Mouse (Mus musculus) left cerebral cortex, adult 2 months (tissue): ENCODE data around the gene Stat2. TPM values are rescaled to one million over a fixed set of nuclear protein-coding genes. Genes with fewer than 3 reads are reported as not detected.

Source experiments
- DNase-seq, 2 experiments: peaks; one replicate each; pipeline ENCODE4 v3.0.0; 2021 to 2022; ENCODE audit warnings: low spot score in 2 of 2, mixed read lengths in 1 of 2; ENCODE audit errors: extremely low spot score in 1 of 2
- H3K27ac ChIP-seq: fragments of 200-600 bp; 2 replicates; pipeline ENCODE4 v1.8.1; 2022
- H3K4me3 ChIP-seq: fragments of 200-600 bp; 2 replicates; pipeline ENCODE4 v1.8.1; 2022
- CTCF ChIP-seq: fragments of 200-600 bp; IDR thresholded peaks from 2 replicates; pipeline ENCODE4 v1.8.1; 2022; ENCODE audit warnings: antibody characterized with exemption, mild to moderate bottlenecking, moderate library complexity
- intact Hi-C: fragments of 180-260 bp; cut with DNase I; formaldehyde crosslinking; loops from one replicate; pipeline ENCODE4 v1.15.1; 2025
- long read RNA-seq, 2 experiments: library from polyadenylated mRNA; stranded (forward); transcript quantifications; one replicate each; pipeline ENCODE4 v2.0.0; 2021; ENCODE audit warnings: borderline mapping rate in 2 of 2
- total RNA-seq, 2 experiments: library from RNA; stranded (reverse); gene quantifications; 2 replicates each; pipeline ENCODE4 v1.2.3; 2021

Stat2 gene
- total RNA-seq = 10 to 100 TPM; 29.2 to 31.5 TPM
- long read RNA-seq, experiment 1, partial matches to known transcripts = 1 of 3 reads
- long read RNA-seq, experiment 1, other reads (novel, unspliced or antisense) = 2 of 3 reads
- long read RNA-seq, experiment 2, partial matches to known transcripts = 2 of 5 reads
- long read RNA-seq, experiment 2, other reads (novel, unspliced or antisense) = 3 of 5 reads

- peak within 1 kb of the TSS; percentile 90 for H3K27ac ChIP-seq
- DNase-seq = peak; percentile 94 to 95
- TF ChIP-seq CTCF = no peak
- H3K4me3 ChIP-seq = peak within 1 kb of the TSS; percentile 79
- intact Hi-C loops = loop anchor here (5.0 kb wide), 2 partner anchors 38 to 178 kb away; partner anchors contain the start of genes Baz2a and Timeless
Observed at GRCm38 (mm10) chr10:128270287-128270841, at the start of gene Stat2. TSS of gene Stat2 (plus strand) at chr10:128270559.

DNA sequence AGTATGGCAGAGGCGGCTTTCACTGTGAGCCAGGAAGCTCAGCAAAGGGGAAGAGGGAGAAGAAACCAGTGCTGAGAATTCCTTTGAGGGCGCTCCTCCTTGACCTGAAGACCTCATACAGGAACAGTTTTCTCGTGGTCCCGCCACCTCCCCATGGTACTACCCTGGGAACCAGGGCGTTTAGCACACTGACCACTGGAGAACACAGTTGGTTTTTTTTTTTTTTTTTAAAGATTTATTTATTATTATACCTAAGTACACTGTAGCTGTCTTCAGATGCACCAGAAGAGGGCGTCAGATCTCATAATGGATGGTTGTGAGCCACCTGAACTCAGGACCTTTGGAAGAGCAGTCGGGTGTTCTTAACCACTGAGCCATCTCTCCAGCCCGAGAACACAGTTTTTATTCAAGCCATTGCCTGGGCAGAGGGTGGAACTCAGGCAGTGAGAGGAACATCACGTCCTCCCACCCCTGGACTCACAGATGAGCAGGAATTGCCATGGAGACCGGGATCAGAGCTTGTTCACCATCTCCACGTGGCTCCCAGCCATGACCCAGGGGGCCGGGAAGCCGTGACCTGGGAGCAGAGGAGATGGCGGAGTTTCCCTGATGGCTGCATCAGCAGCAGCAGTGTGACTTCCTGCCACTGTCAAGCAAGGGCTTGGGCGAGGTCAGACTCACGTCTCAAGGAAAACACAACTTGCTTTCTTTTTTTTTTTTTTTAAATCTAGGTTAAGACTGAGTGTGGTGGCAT lies 48.6 kb upstream of the Stat2 start:
- intact Hi-C loops = no loop called here
- no peak overlapping the region for H3K4me3 ChIP-seq
- no peak; the same call in 1 of the 2 replicates for TF ChIP-seq CTCF
- no peak overlapping the region for H3K27ac ChIP-seq
- DNase-seq = no peak

DNA sequence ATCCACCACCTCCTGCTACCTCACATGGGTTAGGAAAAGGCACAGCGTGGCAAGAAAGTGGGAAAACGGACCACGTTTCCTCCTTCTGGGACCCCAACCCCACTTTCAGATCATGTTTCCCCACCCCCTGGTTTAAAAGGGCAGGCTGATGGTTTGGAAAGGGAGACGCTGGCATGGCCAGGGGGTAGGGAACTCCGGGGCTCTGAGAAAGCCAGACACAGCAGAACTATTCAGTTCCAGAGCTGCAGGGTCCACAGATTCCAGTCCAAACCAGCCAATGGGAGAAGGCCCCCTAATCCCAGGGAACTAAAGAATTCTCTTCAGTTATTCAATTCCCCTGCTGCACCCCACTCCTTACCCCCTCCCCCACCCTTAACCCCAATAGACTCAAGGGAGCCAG lies 45.3 kb upstream of the Stat2 start:
- TF ChIP-seq CTCF = no peak
- H3K4me3 ChIP-seq = no peak overlapping the region
- no peak for DNase-seq
- H3K27ac ChIP-seq = no peak overlapping the region
- intact Hi-C loops = no loop called here

GRCm38 (mm10) chr10:128225538-128225937 lies 44.8 kb upstream of the Stat2 start, which contains the start of gene Mip:
TSS of gene Mip (plus strand) at chr10:128225838.
- Histone ChIP-seq H3K4me3 (no peak within 1 kb of the TSS), H3K27ac (no peak within 1 kb of the TSS)
- no peak for TF ChIP-seq CTCF
- DNase-seq = no peak
- intact Hi-C loops = no loop called here

DNA sequence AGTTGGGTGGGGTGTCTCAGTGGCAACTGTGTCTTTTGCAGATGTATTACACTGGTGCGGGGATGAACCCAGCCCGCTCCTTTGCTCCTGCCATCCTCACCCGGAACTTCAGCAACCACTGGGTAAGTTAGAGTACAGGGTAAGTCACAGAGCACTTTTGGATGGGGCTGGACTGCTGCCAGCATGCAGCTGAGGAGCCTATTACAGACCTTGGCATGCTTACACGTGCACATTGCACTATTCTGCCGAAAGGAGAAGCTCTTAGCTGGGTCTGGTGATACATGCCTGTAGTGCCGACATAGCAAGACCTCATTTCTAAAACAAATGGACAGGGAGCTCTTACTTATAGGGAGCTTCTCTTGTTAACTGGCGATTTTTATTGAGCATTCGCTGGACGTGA lies 42.8 kb upstream of the Stat2 start:
- DNase-seq = no peak
- H3K27ac ChIP-seq = no peak overlapping the region
- intact Hi-C loops = no loop called here
- no peak overlapping the region for H3K4me3 ChIP-seq
- no peak for TF ChIP-seq CTCF

GRCm38 (mm10) chr10:128228009-128228408 lies 42.4 kb upstream of the Stat2 start:
- intact Hi-C loops = no loop called here
- no peak overlapping the region for H3K27ac ChIP-seq
- no peak for DNase-seq
- no peak for TF ChIP-seq CTCF
- H3K4me3 ChIP-seq = no peak overlapping the region

DNA sequence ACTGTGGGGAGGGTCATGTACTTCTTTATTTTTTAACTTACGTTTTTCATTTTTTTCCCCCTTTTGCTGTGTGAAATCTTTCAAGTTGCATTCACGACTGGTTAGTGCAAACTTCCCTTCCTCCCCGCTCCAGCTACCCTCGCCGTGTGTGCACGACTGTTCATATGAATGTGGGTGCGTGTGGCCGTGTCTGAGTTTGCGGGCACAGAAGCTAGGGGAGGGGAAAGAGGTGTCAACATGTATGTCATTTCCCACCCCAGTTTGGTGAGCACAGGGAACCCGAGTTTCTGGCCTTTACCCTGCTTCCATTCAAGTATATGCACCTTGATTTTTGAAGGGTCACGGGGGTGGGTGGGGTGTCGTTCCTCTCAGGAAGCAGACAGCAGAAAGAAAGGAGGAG lies 39.8 kb upstream of the Stat2 start:
- intact Hi-C loops = loop anchor here (5.0 kb wide), 1 partner anchor 42 kb away; the partner anchor contains the start of gene Stat2
- Histone ChIP-seq H3K27ac (no peak overlapping the region), H3K4me3 (no peak overlapping the region)
- no peak for TF ChIP-seq CTCF
- DNase-seq = no peak

GRCm38 (mm10) chr10:128231146-128231545 lies 39.2 kb upstream of the Stat2 start:
- Histone ChIP-seq H3K4me3 (peak overlapping the region; percentile 75), H3K27ac (no peak overlapping the region)
- intact Hi-C loops = loop anchor here (5.0 kb wide), 1 partner anchor 41 kb away; the partner anchor contains the start of gene Stat2
- DNase-seq = no peak
- no peak for TF ChIP-seq CTCF

GRCm38 (mm10) chr10:128231697-128232419 lies 38.5 kb upstream of the Stat2 start, which contains the start of gene Timeless:
TSS of gene Timeless (plus strand) at chr10:128232065.
- no peak for TF ChIP-seq CTCF
- DNase-seq = peak; percentile 86
- intact Hi-C loops = loop anchor here (1.0 to 5.0 kb wide), 2 partner anchors 21 to 40 kb away; partner anchors contain the start of genes Spryd4 and Stat2
- Histone ChIP-seq H3K27ac (peak within 1 kb of the TSS; percentile 95), H3K4me3 (peak within 1 kb of the TSS; percentile 75)

DNA sequence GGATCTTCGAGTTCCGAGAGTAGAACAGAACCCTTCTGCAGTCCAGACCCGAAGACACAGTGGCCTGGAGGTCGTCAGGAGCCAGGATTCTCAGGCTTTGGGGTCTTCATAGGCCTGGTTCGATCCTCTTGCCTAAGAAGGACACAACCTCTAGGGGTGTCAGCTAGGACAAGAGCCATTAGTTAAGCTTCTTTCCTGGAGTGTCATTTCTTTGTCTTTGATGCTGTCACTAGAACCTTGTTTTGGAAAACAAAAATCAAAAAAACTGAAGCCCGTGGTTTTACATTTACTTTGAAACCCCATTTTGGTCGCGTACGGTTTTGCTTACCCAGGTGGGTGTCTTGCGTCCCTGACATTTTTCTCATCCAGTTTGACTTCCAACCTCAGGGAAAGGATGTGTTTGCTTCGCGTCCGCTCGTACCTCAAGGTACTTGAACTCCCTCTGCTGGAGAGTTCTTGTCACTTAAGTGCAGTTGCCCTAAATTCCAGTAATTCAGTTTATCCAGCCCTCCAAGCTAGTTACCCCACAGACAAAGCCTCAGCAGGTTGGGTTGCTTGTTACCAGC lies 37.9 kb upstream of the Stat2 start:
- peak; percentile 26 to 51 for DNase-seq
- TF ChIP-seq CTCF = peak; percentile 82
- intact Hi-C loops = loop anchor here (1.0 to 5.0 kb wide), 2 partner anchors 21 to 40 kb away; partner anchors contain the start of genes Spryd4 and Stat2

GRCm38 (mm10) chr10:128236321-128236720 lies 34.0 kb upstream of the Stat2 start:
- Histone ChIP-seq H3K27ac (no peak overlapping the region), H3K4me3 (no peak overlapping the region)
- intact Hi-C loops = no loop called here
- no peak for TF ChIP-seq CTCF
- DNase-seq = no peak

More for the DNA sequence above, 37.9 kb upstream of the Stat2 start:
- Histone ChIP-seq H3K4me3 (peak overlapping the region; percentile 75), H3K27ac (peak overlapping the region; percentile 95)
